Mouse (Mus musculus) left cerebral cortex, adult 8-10 months (tissue): ENCODE measurements around the gene Slc39a3. TPM values are rescaled to one million over a fixed set of nuclear protein-coding genes. Genes with fewer than 3 reads are reported as not detected.
"Not testable (repeated sequence)": the region's sequence is repeated elsewhere in the genome, so short reads cannot be mapped to it uniquely, and the experiment has no call there.

Experiments
- DNase-seq, 2 experiments: peaks; one replicate each; pipeline ENCODE4 v3.0.0; 2022; ENCODE audit warnings: low spot score in 2 of 2
- total RNA-seq, 4 experiments: library from RNA; stranded (reverse); gene quantifications; 2 replicates each; pipeline ENCODE4 v1.2.4; 2022

Slc39a3 gene
- total RNA-seq, 4 experiments from 2014 or later, result 53.9 to 58.9 (median 56.4) TPM

GRCm38 (mm10) chr10:81010851-81011250 lies 26.4 kb downstream of the Slc39a3 start:
- no peak for DNase-seq

- DNase-seq, result no peak
These were observed 30.0 kb downstream of the Slc39a3 start for GRCm38 (mm10) chr10:81007240-81007639.

- no peak for DNase-seq
These were observed 31.1 kb downstream of the Slc39a3 start for GRCm38 (mm10) chr10:81006005-81006677.

DNA sequence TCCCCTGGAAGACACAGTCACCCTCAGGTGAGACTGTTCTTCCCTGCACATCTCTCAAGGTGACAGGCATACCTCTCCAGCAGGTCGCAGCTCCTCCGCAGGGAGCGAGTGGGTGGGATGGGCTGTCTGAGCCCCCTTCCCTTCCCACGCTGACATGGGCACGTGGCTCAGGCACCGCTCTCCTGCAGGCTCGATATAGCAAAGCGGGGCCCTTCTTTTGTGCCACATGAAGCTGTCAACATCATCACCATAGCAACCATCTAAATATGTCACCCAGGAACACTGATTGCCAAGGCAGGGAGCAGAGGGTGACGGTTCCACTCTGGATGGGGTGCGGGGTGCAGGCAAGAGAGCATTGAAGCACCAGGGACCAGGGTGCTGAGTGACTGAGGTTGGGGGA lies 36.1 kb downstream of the Slc39a3 start:
- peak in 1 of 2 experiments; percentile 77 for DNase-seq

- DNase-seq, result no peak
These were observed 36.8 kb downstream of the Slc39a3 start for GRCm38 (mm10) chr10:81000197-81001062.

- DNase-seq, result peak; percentile 85 to 90
These were observed 37.6 kb downstream of the Slc39a3 start for GRCm38 (mm10) chr10:80999362-81000196.

DNA sequence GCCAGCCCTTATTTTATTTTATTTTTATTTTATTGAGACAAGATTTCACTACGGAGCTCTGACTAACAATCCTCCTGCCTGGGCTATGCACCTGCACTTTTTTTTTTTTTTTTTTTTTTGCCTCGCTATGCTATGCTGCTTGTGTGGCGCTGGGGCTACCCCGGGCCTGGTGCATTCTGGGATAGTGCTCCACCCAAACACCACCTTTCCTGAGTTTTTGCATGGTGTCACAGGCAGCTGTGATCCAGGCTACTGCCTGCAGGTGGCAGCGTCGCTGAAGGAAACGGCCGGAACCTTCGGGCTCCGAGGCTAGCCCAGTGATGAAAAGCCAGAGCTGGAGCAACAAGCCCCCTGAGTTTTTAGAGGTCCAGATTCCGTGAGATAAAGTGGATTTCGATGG lies 38.4 kb downstream of the Slc39a3 start:
- no peak for DNase-seq

GRCm38 (mm10) chr10:80998021-80998420 lies 39.2 kb downstream of the Slc39a3 start:
- DNase-seq, result no peak

GRCm38 (mm10) chr10:80997332-80997731 lies 39.9 kb downstream of the Slc39a3 start:
- no peak for DNase-seq

- DNase-seq, result no peak
These were observed 40.7 kb downstream of the Slc39a3 start for GRCm38 (mm10) chr10:80996501-80996900.

DNA sequence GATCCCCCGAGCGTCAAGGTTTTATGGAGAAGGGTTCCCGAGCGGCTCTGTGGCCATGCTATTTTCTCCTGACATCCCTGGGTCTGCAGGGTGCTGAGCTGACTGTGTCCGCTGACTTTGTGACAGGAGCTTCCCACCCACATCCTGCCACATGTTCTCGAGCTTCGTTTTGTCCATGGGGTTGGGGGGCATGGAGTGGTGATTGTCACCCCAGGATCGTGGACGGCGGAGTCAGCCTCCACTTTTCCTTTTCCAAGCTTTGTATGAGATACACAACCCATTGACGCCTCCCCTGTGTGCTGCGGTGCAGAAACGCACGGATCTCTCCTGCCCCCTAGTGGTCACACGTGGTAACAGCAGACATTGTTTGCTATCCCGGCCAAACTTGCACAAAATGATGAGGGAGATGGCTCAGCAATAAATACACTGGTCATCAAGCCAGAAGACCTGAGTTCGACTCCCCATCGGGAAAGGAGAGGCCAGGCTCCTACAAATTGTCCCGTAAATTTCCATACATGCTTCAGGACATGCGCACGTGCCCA lies 42.1 kb downstream of the Slc39a3 start:
- peak; percentile 65 to 84 for DNase-seq

GRCm38 (mm10) chr10:80994621-80995020 lies 42.6 kb downstream of the Slc39a3 start:
- no peak for DNase-seq

GRCm38 (mm10) chr10:80993276-80993675 lies 44.0 kb downstream of the Slc39a3 start:
- DNase-seq, result peak in 1 of 2 experiments; percentile 50

GRCm38 (mm10) chr10:80991945-80992344 lies 45.3 kb downstream of the Slc39a3 start:
- DNase-seq, result no peak

DNA sequence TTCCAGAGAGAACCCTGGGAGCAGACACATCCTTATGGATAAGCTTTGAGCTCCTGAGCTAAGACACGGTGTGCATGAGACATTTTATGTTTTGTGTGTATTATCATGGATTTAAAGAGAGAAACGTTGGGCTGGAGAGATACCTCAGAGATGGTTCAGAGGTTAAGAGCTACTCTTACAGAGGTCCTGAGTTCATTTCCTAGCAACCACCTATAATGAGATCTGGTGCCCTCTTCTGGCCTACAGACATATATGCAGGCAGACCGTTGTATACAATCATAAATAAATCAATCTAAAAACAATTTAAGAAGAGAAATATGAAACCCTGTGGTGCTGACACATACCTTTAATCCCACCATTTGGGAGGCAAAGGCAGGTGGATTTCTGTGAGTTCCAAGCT lies 46.2 kb downstream of the Slc39a3 start:
- DNase-seq, result no peak

DNA sequence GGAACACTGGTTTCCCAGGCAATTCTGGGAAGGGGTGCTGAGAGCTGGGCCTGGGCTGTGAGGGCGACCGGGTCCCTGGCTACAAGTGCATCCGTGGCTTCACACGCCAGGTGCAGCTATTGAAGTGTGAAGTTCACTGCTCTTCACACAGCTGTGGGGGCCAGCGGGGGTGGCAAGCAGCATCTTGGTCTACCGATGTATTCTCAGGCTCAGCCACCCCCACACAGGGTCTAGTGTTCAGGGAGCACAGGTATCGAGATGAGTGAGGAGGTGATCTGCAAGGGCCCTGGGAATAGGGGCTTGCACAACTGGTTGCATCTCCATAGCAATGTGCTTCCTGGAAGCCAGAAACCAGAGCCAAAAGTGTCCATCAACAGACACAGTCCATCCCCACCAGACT lies 46.8 kb downstream of the Slc39a3 start:
- DNase-seq, result no peak

DNA sequence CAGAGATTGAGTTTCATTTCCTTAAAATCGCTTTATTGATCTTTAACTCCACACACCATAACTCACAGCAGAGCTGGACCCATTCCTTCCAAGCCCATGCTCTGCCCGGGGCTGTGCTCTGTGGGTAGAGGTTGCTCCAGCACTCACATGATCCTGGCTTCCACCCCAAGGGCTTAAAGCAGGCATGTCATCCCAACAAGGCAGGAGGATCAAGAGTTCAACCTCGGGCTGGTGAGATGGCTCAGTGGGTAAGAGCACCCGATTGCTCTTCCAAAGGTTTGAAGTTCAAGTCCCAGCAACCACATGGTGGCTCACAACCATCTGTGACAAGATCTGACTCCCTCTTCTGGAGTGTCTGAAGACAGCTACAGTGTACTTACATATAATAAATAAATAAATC lies 47.4 kb downstream of the Slc39a3 start:
- not testable (repeated sequence) for DNase-seq

DNA sequence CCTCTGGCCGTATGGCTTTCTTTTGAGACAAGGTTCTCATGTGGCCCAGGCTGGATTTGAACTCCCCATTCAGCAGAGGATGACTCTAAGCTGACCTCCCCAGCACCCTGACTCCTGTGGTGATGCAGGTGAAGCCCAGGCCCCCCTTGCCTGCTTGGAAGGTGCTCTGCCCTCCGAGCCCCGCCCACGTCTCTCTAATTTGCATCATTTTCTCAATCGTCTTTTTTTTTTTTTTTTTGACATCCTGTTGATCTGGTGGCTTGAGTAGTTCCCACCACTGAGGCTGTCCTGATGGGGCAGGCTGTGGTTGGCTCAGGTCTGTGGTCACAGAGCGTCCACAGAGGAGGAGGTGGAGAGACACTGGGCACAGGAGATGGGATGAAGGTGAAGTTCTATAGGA lies 47.8 kb downstream of the Slc39a3 start:
- DNase-seq, result no peak

DNA sequence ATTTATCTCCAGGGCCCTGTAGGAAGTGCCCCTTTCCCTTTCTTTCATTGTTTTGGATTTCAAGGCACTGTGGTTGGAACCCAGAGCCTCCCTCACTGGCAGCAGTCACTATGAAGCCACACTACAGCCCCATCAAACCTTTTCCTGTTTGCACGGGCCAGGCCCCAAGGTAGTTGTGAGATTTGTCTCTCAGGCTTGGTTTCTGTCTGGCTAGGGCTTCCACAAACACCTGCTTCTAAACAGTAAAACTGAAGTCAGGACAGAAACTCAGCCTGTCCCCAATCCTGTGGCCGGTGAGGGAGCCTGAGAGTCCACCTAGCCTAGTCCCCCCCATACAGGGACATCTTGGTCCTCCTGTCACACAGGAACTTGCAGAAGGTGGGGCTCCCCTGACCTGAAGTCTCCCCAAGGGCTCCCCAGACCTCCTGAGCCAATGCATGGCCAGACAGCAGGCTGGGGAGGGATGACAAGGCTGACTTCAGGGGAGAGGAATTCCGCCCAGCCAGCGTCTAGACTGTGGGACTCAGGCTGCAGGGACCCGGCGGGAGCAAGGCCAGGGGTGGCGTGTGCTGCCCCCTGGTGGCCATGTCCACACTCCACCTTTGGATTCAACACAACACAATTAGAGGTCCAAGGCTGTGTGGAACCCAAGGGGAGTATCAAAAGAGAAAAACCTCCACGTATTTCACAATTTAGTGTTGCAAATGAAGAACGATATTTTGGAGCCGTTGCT lies 49.4 kb downstream of the Slc39a3 start:
- peak in 1 of 2 experiments; percentile 63 for DNase-seq

DNA sequence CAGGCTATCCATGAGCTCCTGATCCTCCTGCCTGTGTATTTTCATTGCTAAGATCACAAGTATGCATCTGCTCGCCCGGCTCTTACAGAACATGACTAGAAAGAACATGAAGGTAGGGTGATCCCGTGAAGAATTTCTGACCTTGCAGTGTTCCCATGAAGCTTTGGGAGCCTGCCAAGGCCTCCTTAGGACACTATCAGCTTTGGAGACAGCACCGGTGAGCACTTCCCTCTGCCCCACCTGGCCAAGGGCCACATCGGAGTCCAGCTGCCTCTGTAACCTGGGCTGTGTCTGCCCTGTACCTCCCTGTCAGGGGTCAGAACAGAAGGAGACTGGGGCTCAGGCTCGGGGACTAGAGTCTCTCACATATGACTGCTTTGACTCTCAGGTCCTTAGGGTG lies 50.5 kb downstream of the Slc39a3 start:
- DNase-seq, result no peak
